In genomic region chr10:40347461-40347954, GRCm38 (mm10) we compare ENCODE assay signal across 8 mouse cellular contexts. TPM values are rescaled to one million over a fixed set of nuclear protein-coding genes. Genes with fewer than 3 reads are reported as not detected.
A peak's percentile ranks its signal among the peaks of the same experiment; 100 is the strongest.
DNase-seq lines count a peak whose midpoint lies in the region; ATAC-seq and TF ChIP-seq lines count a peak whose summit lies in the region.

No protein-coding gene starts in this region.

- peaks cover 28% of the 10 kb centered on the region for H3K4me1 ChIP-seq in E14TG2a.4 (replicated peaks; ENCODE audit: low read depth, low read length)
- peaks cover 8% of the 10 kb centered on the region for H3K4me1 ChIP-seq in forebrain, embryonic 11.5 days (replicated peaks; ENCODE audit: control insufficient read depth, insufficient read depth, low read length)
- peaks cover 7% of the 10 kb centered on the region for H3K4me1 ChIP-seq in liver, postnatal 0 days (ENCODE audit: insufficient read depth)

- no peaks in the 10 kb centered on the region for H3K9me3 ChIP-seq in E14TG2a.4 (ENCODE audit: low read length)
- no peaks in the 10 kb centered on the region for H3K9me3 ChIP-seq in forebrain, embryonic 11.5 days (ENCODE audit: control insufficient read depth, low read length)
- no peaks in the 10 kb centered on the region for H3K9me3 ChIP-seq in liver, postnatal 0 days (ENCODE audit: low read length)

- peak overlapping the region; percentile 99 for H3K4me3 ChIP-seq in E14TG2a.4 (replicated peaks; ENCODE audit: low read length)
- peak overlapping the region; percentile 87; the same call in 1 of the 2 replicates for H3K4me3 ChIP-seq in forebrain, embryonic 11.5 days (ENCODE audit: low read depth, low read length)
- H3K4me3 ChIP-seq in liver, postnatal 0 days (ENCODE audit: low read depth, low read length) = peak overlapping the region; percentile 94; the same call in 1 of the 2 replicates

- ATAC-seq in forebrain, embryonic 11.5 days (replicated peaks; ENCODE audit: low FRiP score) = no peak
- ATAC-seq in liver, postnatal 0 days = no peak

- DNase-seq in kidney, adult 9 months = peak; percentile 9
- no peak for DNase-seq in kidney, postnatal 25 days
- no peak for DNase-seq in forebrain, embryonic 11.5 days (ENCODE audit: low spot score)
- no peak for DNase-seq in liver, postnatal 0 days
- DNase-seq in ovary, postnatal 14 days (ENCODE audit: low spot score) = no peak
- DNase-seq in adrenal gland, adult 18-20 months (ENCODE audit: low spot score in 2 of 2) = no peak
- no peak for DNase-seq in lung, adult 18-20 months

- no peak for TF ChIP-seq EP300 in liver, postnatal 0 days (IDR thresholded peaks at IDR 0.05; ENCODE audit: low read depth)

- peak overlapping the region; percentile 56; the same call in 1 of the 2 replicates for H3K4me2 ChIP-seq in forebrain, embryonic 11.5 days (ENCODE audit: low read depth, low read length, severe bottlenecking)
- H3K4me2 ChIP-seq in liver, postnatal 0 days (ENCODE audit: low read depth, low read length) = peak overlapping the region; percentile 87

- H3K36me3 ChIP-seq in E14TG2a.4 (ENCODE audit: insufficient read depth, low read length) = 0 out of 2 replicates have a peak, but pooled peaks cover 3% of the 10 kb centered on the region
- H3K36me3 ChIP-seq in forebrain, embryonic 11.5 days (ENCODE audit: control insufficient read depth, insufficient read depth, low read length) = no peaks in the 10 kb centered on the region
- H3K36me3 ChIP-seq in liver, postnatal 0 days (replicated peaks; ENCODE audit: insufficient read depth, low read length) = no peaks in the 10 kb centered on the region

- TF ChIP-seq CTCF in E14TG2a.4 (conservative IDR thresholded peaks at IDR 0.05; ENCODE audit: low read length) = no peak
- TF ChIP-seq CTCF in liver, postnatal 0 days (IDR thresholded peaks at IDR 0.05; ENCODE audit: low read depth) = peak; percentile 27

- WGBS in forebrain, embryonic 11.5 days = 76% methylated on average over 9 of the region's 9 CpGs
- WGBS in liver, postnatal 0 days (ENCODE audit: insufficient replicate concordance) = 53% methylated on average over 9 of the region's 9 CpGs

- H3K9ac ChIP-seq in forebrain, embryonic 11.5 days (ENCODE audit: low read length) = peak overlapping the region; percentile 65; the same call in 1 of the 2 replicates
- peak overlapping the region; percentile 91 for H3K9ac ChIP-seq in liver, postnatal 0 days (replicated peaks)

- H3K27me3 ChIP-seq in E14TG2a.4 (ENCODE audit: insufficient read depth, low read length) = no peaks in the 10 kb centered on the region
- no peaks in the 10 kb centered on the region for H3K27me3 ChIP-seq in forebrain, embryonic 11.5 days (ENCODE audit: control insufficient read depth, insufficient read depth, low read length)
- H3K27me3 ChIP-seq in liver, postnatal 0 days (ENCODE audit: insufficient read depth, low read length) = no peaks in the 10 kb centered on the region

- H3K27ac ChIP-seq in forebrain, embryonic 11.5 days (ENCODE audit: low read depth, low read length) = peak overlapping the region; percentile 94; the same call in 1 of the 2 replicates
- peak overlapping the region; percentile 100 for H3K27ac ChIP-seq in liver, postnatal 0 days (ENCODE audit: low read depth)

RNA-seq across cellular contexts. Expression of gene Cdk19, which starts 8.1 kb away (rescaled TPM):
- 8.0 and 9.4 TPM in 2 replicates for polyA plus RNA-seq in forebrain, embryonic 11.5 days (2014; fragmentation: Nextera tagmentation; extraction: Ambion mirVana)
- 2.5 and 2.8 TPM in 2 replicates for polyA plus RNA-seq in liver, postnatal 0 days (2015; fragmentation: Nextera tagmentation; extraction: Ambion mirVana)
- 10 to 100 TPM in 1 of 2 experiments, 1 to 10 TPM in 1; 6.1 to 11.8 TPM for total RNA-seq in adrenal gland, adult 18-20 months (2021)

RNA-seq across cellular contexts. Expression of gene Amd1, which starts 45.5 kb away (rescaled TPM):
- 94.8 and 108 TPM in 2 replicates for polyA plus RNA-seq in forebrain, embryonic 11.5 days (2014; fragmentation: Nextera tagmentation; extraction: Ambion mirVana)
- polyA plus RNA-seq in liver, postnatal 0 days (2015; fragmentation: Nextera tagmentation; extraction: Ambion mirVana) = 25.5 and 29.1 TPM in 2 replicates
- total RNA-seq in adrenal gland, adult 18-20 months (2021) = 10 to 100 TPM; 45.7 to 51.7 TPM
